Mouse (Mus musculus): ENCODE results near the gene Dus1l.

DNA sequence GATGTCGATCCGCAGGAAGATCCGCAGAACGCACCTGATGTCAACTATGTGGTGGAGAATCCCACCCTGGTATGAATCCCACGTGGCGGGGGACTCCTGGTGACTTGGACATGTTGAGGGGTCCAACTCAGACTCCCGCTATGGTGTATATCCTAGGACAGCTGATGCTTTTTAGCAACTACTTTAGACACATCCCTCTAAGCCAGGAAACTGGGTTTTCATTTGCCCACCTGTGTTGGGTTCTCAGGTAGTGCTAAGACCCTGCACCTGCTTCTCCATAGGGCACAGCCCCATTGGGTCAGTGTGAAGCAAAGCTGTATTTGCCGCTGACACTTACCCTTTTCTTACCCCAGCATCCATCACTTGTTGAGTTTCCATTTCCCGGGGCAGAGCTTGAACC is 11.1 kb downstream of the Dus1l start:
- TF ChIP-seq CTCF (conservative IDR thresholded peaks at IDR 0.05; ENCODE audit: low read length), result no peak
- no peak for TF ChIP-seq NANOG (IDR thresholded peaks at IDR 0.05; ENCODE audit: borderline replicate concordance, low read length)
- no peak for TF ChIP-seq POU5F1 (IDR thresholded peaks at IDR 0.05; ENCODE audit: borderline replicate concordance, low read length)

Measured in E14TG2a.4 (cell line).